Mouse (Mus musculus): ENCODE measurements around the gene Arhgef39. TPM values are rescaled to one million over a fixed set of nuclear protein-coding genes. Genes with fewer than 3 reads are reported as not detected.

Gene Arhgef39
- polyA plus RNA-seq, 1 experiment from 2014 or later: 44.5 TPM

DNA sequence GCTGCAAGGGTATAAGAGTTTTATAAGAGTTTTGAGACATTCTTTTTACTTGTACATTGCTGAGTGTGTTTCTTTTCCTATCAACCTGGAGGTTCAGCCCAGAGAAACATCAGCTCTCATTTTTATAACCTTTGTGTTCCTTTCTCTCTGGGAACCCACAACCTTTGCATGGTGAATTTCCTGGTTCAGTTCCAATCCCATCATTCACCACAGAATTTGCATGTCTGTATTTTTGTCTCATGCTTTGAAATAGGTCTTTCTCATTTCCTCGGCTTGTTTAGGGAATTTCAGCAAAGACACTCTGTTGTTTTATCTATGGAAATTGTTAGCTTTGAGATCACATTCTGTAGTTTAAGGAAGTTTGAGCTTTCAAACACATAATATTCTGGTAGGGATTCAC is 25.9 kb downstream of the Arhgef39 start:
- ATAC-seq (ENCODE audit: insufficient read depth, low FRiP score, low read depth): no peak
- Histone ChIP-seq H3K36me3 (no peaks in the 10 kb centered on the region), H3K9me3 (no peaks in the 10 kb centered on the region), H3K4me2 (no peak overlapping the region), H3K27ac (no peak overlapping the region), H3K27me3 (replicated peaks) (no peaks in the 10 kb centered on the region), H3K4me1 (no peaks in the 10 kb centered on the region), H3K9ac (no peak overlapping the region), H3K4me3 (replicated peaks) (no peak overlapping the region)
- WGBS: 70% methylated on average over 1 of the region's 1 CpGs

DNA sequence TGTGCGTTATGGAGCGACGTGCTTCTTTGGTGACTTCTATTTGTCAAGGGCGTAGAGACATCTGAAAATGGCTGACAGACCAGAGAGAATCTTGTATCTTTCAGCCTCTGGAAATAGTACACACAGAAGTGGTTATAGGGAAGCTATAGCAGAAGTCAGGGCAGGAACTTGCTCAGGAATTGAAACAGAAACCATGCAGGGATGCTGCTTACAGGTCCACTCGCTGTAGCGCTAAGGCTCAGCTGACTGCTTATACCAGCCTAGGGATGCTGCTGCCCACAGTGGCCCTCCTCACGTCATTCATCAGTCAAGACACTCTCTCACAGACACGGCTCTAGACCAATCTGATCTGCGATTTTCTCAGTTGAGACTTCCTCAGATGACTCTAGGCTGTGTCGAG is 29.2 kb downstream of the Arhgef39 start:
- H3K4me1 ChIP-seq: no peaks in the 10 kb centered on the region
- H3K4me2 ChIP-seq: no peak overlapping the region
- H3K27me3 ChIP-seq (replicated peaks): no peaks in the 10 kb centered on the region
- H3K4me3 ChIP-seq (replicated peaks): no peak overlapping the region
- no peak for ATAC-seq (ENCODE audit: insufficient read depth, low FRiP score, low read depth)
- WGBS: 90% methylated on average over 10 of the region's 10 CpGs
- H3K9ac ChIP-seq: no peak overlapping the region
- H3K27ac ChIP-seq: no peak overlapping the region
- no peaks in the 10 kb centered on the region for H3K36me3 ChIP-seq
- H3K9me3 ChIP-seq: no peaks in the 10 kb centered on the region

DNA sequence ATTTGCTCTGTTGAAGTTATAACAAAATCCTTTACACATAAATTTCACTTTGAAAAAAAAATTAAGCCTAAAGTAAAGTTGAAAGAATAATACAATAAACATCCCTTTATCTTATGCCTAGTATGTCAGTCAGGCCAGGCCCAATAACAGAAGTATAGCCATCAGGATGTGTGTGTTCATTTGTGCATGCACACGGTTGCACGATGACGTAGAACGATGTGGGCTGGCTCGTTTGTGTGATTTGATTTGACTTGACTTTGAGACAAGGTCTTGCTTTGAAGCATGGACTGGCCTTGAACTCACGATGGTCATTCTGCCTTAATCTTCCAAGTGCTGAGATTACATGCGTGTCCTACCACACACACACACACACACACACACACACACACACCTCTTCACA is 32.6 kb downstream of the Arhgef39 start:
- H3K9ac ChIP-seq: no peak overlapping the region
- H3K36me3 ChIP-seq: no peaks in the 10 kb centered on the region
- ATAC-seq (ENCODE audit: insufficient read depth, low FRiP score, low read depth): no peak
- no peak overlapping the region for H3K4me2 ChIP-seq
- H3K9me3 ChIP-seq: no peaks in the 10 kb centered on the region
- H3K4me3 ChIP-seq (replicated peaks): no peak overlapping the region
- no peak overlapping the region for H3K27ac ChIP-seq
- H3K27me3 ChIP-seq (replicated peaks): no peaks in the 10 kb centered on the region
- 83% methylated on average over 7 of the region's 7 CpGs for WGBS
- H3K4me1 ChIP-seq: no peaks in the 10 kb centered on the region

DNA sequence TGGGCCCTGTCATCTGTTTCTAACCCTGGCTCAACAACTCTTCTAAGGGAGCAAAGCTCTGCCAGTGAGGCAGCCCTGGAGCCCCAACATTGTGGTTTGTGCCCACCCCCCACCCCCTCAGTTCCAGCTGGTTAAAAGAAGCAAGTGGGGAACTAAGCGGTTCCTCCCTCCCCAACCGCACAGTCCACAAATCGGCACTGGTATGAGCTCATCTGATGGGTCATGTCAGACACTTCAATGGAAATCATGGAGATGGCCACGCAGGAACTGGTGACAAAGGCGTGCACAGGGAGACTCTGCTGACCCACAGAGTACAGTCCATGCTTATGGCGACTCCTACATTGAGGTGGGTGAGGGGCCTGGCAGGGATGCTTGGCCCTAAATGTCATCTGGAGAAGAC is 33.6 kb downstream of the Arhgef39 start:
- no peaks in the 10 kb centered on the region for H3K36me3 ChIP-seq
- ATAC-seq (ENCODE audit: insufficient read depth, low FRiP score, low read depth): no peak
- H3K9ac ChIP-seq: no peak overlapping the region
- H3K4me1 ChIP-seq: no peaks in the 10 kb centered on the region
- H3K27ac ChIP-seq: no peak overlapping the region
- H3K4me2 ChIP-seq: no peak overlapping the region
- WGBS: 76% methylated on average over 6 of the region's 6 CpGs
- no peak overlapping the region for H3K4me3 ChIP-seq (replicated peaks)
- no peaks in the 10 kb centered on the region for H3K27me3 ChIP-seq (replicated peaks)
- no peaks in the 10 kb centered on the region for H3K9me3 ChIP-seq

DNA sequence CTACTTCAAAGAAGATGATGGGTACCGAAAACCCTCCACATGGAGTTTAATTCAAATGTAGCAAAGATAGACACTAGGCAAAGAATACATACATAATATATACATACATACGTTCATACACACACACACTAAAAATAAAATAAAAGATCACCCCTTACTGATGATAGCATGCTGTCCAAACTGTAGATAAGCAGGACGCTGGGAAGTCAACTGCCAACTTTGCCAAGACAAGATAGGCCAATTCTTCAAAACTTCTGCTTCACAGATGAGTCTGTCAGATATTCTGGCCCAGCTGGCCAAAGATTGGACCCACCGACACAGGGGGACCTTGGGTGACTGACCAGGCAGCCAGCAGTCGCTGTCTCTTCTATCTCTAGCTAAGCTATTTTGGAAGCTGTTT is 36.4 kb downstream of the Arhgef39 start:
- Histone ChIP-seq H3K27ac (no peak overlapping the region), H3K4me1 (no peaks in the 10 kb centered on the region), H3K4me2 (no peak overlapping the region), H3K27me3 (replicated peaks) (no peaks in the 10 kb centered on the region), H3K4me3 (replicated peaks) (no peak overlapping the region), H3K9ac (no peak overlapping the region), H3K9me3 (no peaks in the 10 kb centered on the region), H3K36me3 (no peaks in the 10 kb centered on the region)
- 85% methylated on average over 5 of the region's 5 CpGs for WGBS
- ATAC-seq (ENCODE audit: insufficient read depth, low FRiP score, low read depth): no peak

DNA sequence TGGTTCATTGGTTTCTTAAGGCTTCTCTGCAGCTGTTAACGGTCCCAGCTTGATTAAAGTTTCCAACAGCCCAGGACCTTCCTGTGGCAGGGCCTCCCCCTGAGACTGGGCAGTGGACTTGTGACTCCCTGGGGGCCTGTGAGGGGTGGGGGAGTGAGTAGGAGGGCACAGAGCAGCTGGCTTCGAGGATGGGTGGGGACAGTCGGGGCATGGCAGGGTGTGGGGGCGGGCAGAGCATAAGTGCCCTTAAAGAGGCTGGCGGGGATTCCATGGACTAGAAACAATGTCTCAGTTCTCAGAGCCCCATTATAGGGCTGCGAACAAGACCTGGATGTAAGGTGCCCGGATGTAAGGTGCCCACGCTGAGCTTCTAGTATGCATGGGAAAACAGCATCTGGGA is 42.4 kb downstream of the Arhgef39 start:
- no peak for ATAC-seq (ENCODE audit: insufficient read depth, low FRiP score, low read depth)
- Histone ChIP-seq H3K27me3 (replicated peaks) (peaks cover 30% of the 10 kb centered on the region), H3K9ac (no peak overlapping the region), H3K36me3 (no peaks in the 10 kb centered on the region), H3K4me1 (peaks cover 12% of the 10 kb centered on the region), H3K4me3 (replicated peaks) (no peak overlapping the region), H3K9me3 (no peaks in the 10 kb centered on the region), H3K27ac (no peak overlapping the region), H3K4me2 (no peak overlapping the region)
- 26% methylated on average over 8 of the region's 8 CpGs for whole genome bisulfite sequencing

DNA sequence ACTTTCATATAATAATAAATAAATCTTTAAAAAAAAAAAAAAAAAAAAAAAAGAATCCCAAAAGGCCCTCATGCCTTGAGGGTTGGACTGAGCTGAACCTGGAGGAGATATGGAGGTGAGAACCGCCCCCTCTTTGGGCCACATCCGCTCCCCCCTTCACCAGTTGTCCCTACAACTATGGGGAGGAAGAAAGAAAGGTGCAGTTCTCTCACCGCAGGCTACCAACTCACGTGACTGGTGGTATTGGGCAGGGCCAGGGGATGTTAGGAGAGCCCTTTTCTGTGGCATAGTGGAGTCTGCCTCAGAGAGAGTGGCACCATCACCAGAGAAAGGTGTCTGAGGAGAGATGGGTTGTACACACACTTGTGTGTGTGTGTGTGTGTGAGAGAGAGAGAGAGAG is 43.0 kb downstream of the Arhgef39 start:
- H3K4me2 ChIP-seq: no peak overlapping the region
- no peak overlapping the region for H3K27ac ChIP-seq
- H3K27me3 ChIP-seq (replicated peaks): peaks cover 31% of the 10 kb centered on the region
- no peaks in the 10 kb centered on the region for H3K36me3 ChIP-seq
- no peaks in the 10 kb centered on the region for H3K9me3 ChIP-seq
- WGBS: 36% methylated on average over 4 of the region's 4 CpGs
- peaks cover 12% of the 10 kb centered on the region for H3K4me1 ChIP-seq
- H3K9ac ChIP-seq: no peak overlapping the region
- ATAC-seq (ENCODE audit: insufficient read depth, low FRiP score, low read depth): no peak
- no peak overlapping the region for H3K4me3 ChIP-seq (replicated peaks)

DNA sequence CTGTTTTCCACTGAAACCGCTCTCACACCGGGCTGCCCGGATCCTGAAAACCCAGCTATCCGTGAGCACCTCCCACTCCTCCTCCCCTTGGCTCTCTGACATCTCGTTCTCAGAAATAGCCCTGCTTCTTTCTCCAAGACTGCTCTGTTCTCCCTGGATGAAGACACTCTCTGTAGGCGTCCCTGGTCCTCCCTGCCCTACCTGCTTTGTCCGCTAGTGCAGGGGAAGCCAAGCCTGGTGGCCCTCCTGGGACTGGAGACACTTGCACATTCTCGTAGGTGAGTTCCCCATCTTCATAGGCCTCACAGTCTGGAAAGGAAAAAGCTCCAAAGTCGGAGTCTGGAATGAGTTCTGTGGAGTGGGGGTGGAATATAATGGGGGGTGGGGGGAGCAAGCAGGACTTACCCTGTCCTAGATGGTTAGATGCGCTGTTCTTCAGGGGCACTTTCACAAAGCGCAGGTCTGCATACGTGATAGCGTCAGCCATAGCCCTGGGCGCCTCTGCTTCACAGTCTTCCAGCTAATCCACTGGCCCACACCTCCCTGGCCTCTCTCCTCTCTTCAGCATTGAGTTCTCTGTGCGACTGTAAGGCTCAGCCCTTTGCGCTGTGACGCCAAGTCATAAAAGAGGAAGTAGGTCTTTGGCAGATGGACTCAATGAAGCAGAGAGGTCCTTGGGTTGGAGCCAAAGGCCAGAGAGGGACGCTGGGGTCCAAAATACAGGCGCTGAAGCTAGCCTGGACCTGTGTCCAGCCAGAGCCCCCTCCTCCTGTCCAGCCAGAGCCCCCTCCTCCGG is 45.3 kb downstream of the Arhgef39 start, which contains the start of gene Cd72:
Cd72 (minus strand) TSS at position 588 of the 796 bp plus-strand sequence.
- no peak within 1 kb of the TSS for H3K27ac ChIP-seq
- no peak within 1 kb of the TSS for H3K9ac ChIP-seq
- H3K36me3 ChIP-seq: no peaks in the 10 kb centered on the region
- peak within 1 kb of the TSS; percentile 49 for H3K4me2 ChIP-seq
- 0 out of 2 replicates have a peak, but pooled peaks have one; percentile 23 for ATAC-seq (ENCODE audit: insufficient read depth, low FRiP score, low read depth)
- H3K27me3 ChIP-seq (replicated peaks): peaks cover 31% of the 10 kb centered on the region
- H3K4me1 ChIP-seq: peaks cover 12% of the 10 kb centered on the region
- H3K9me3 ChIP-seq: no peaks in the 10 kb centered on the region
- peak within 1 kb of the TSS; percentile 21 for H3K4me3 ChIP-seq (replicated peaks)
- WGBS: 31% methylated on average over 20 of the region's 20 CpGs

DNA sequence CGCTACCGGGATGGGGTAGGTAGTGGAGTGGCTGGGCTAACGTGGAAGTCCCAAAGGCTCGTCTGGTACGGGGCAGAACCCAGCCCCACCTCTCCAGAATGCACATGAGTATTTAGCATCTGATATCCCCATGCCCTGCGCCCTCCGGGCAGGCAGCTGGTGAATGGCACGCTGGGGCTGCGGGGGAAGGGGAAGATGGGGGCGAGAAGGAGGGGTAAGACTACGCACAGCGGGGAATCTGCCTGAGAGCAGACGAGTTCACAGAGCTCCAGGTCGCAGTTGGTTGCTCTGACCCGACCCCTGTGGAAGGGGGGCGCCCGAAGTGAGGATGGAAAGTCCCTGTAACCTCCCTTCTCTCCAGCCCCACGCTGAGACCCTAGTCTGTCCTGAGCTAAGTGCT is 46.1 kb downstream of the Arhgef39 start:
- WGBS: 1% methylated on average over 17 of the region's 18 CpGs
- Histone ChIP-seq H3K36me3 (no peaks in the 10 kb centered on the region), H3K4me1 (peaks cover 12% of the 10 kb centered on the region), H3K27me3 (replicated peaks) (peaks cover 31% of the 10 kb centered on the region), H3K4me2 (peak overlapping the region; percentile 49), H3K9me3 (no peaks in the 10 kb centered on the region), H3K9ac (no peak overlapping the region), H3K27ac (no peak overlapping the region), H3K4me3 (replicated peaks) (peak overlapping the region; percentile 21)
- no peak for ATAC-seq (ENCODE audit: insufficient read depth, low FRiP score, low read depth)

DNA sequence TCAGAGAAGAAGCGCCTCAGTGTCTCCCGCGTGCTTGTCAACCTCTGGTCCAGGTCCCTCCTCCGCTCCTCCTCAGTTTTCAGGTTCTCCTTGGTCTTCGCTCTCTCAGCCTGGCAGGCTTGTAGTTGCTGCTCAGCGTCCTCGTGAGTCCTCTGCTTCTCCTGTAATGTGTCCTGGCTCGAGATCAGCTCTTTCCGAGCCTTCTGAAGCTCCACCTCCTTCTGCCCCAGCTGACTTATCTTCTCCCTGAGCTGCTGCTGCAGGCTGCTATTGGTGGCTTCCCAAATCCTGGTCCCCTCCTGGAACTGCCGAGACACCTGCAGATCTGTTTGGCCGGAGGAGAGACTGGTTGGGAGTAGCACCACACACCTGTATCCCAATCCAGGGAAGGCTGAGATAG is 47.2 kb downstream of the Arhgef39 start:
- no peak for ATAC-seq (ENCODE audit: insufficient read depth, low FRiP score, low read depth)
- Histone ChIP-seq H3K9ac (no peak overlapping the region), H3K27ac (no peak overlapping the region), H3K4me3 (replicated peaks) (no peak overlapping the region), H3K9me3 (no peaks in the 10 kb centered on the region), H3K4me2 (no peak overlapping the region), H3K4me1 (peaks cover 12% of the 10 kb centered on the region), H3K27me3 (replicated peaks) (peaks cover 31% of the 10 kb centered on the region), H3K36me3 (peaks cover 6% of the 10 kb centered on the region; the same call in 1 of the 2 replicates)
- 48% methylated on average over 11 of the region's 11 CpGs for WGBS

DNA sequence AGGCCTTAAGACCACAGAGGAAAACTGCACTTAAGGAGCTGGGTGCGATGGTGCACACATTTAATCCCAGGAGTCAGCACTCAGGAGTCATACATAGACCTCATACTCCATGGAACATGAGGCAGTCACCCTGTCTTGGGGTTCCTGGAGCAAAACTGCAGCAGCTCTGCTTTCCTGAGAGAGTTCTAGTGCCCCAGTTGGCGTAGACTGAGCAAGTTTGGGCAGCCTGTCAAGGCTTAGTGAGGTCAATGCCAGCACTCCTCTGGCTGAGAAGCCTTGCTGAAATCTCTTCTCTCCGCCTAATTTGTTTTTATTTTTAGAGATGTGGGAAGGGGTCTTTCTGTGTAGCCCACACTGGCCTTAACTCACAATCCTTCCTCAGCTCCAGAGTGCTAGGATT is 50.9 kb downstream of the Arhgef39 start:
- H3K9ac ChIP-seq: no peak overlapping the region
- WGBS: 83% methylated on average over 3 of the region's 3 CpGs
- H3K36me3 ChIP-seq: peaks cover 29% of the 10 kb centered on the region
- H3K4me3 ChIP-seq (replicated peaks): no peak overlapping the region
- H3K27me3 ChIP-seq (replicated peaks): peaks cover 14% of the 10 kb centered on the region
- no peak overlapping the region for H3K27ac ChIP-seq
- peaks cover 15% of the 10 kb centered on the region for H3K4me1 ChIP-seq
- H3K4me2 ChIP-seq: no peak overlapping the region
- H3K9me3 ChIP-seq: no peaks in the 10 kb centered on the region
- no peak for ATAC-seq (ENCODE audit: insufficient read depth, low FRiP score, low read depth)

DNA sequence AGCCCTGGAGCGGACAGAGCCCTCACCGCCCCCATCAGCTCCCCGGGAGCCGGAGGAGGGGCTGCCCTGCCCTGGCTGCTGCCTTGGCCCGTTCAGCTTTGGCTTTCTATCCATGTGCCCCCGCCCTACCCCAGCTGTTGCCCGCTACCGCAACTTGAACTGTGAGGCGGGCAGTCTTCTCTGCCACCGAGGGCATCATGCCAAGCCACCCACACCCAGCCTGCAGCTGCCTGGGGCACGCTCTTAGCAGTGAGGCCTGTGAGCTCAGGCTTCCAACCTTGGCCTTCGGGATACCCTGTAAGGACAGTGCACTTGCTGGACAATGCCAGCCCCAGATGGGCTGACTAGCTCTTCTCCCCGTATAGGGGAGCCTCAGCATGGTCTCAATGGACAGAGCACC is 52.2 kb downstream of the Arhgef39 start:
- no peak overlapping the region for H3K4me3 ChIP-seq (replicated peaks)
- H3K27me3 ChIP-seq (replicated peaks): peaks cover 2% of the 10 kb centered on the region; the same call in 1 of the 2 replicates
- no peak overlapping the region for H3K27ac ChIP-seq
- peaks cover 29% of the 10 kb centered on the region for H3K36me3 ChIP-seq
- whole genome bisulfite sequencing: 88% methylated on average over 13 of the region's 13 CpGs
- H3K4me1 ChIP-seq: peaks cover 11% of the 10 kb centered on the region
- ATAC-seq (ENCODE audit: insufficient read depth, low FRiP score, low read depth): no peak
- H3K9me3 ChIP-seq: no peaks in the 10 kb centered on the region
- H3K4me2 ChIP-seq: no peak overlapping the region
- H3K9ac ChIP-seq: no peak overlapping the region
